Mouse (Mus musculus) pancreas, adult 10 weeks (tissue): ENCODE measurements around the gene Fbxw14. TPM values are rescaled to one million over a fixed set of nuclear protein-coding genes. Genes with fewer than 3 reads are reported as not detected.

Source experiments
- polyA plus RNA-seq: library from polyadenylated mRNA; stranded (reverse); fragments of 350-450 nt; fragmentation: Illumina TruSeq; extraction: RNeasy Lipid Tissue Mini Kit (QIAGEN cat#74804); gene quantifications from one replicate; pipeline ENCODE4 v1.2.3, GENCODE M21; 2015; ENCODE audit warnings: low read depth, low replicate concordance; ENCODE audit not compliant: insufficient read depth

Gene Fbxw14
- polyA plus RNA-seq, result not detected

GRCm38 (mm10) chr9:109287576-109287975, at the start of gene Fbxw14:
Fbxw14 (minus strand) TSS chr9:109287676.

GRCm38 (mm10) chr9:109234654-109235053, 52.8 kb downstream of the Fbxw14 start, which contains the start of gene Fbxw20:
Fbxw20 (minus strand) TSS chr9:109234754.

Other genes with a start within 250 kb of the Fbxw14 start
- 39.1 TPM for gene Shisa5, start 249.1 kb downstream of the Fbxw14 start, polyA plus RNA-seq
- 5.4 TPM for gene Trex1, start 227.9 kb downstream of the Fbxw14 start, polyA plus RNA-seq
- 3.1 TPM for gene Atrip, start 213.6 kb downstream of the Fbxw14 start, polyA plus RNA-seq
- gene Ccdc51, start 205.2 kb downstream of the Fbxw14 start, polyA plus RNA-seq, result 0.74 TPM
- gene Tma7, start 205.1 kb downstream of the Fbxw14 start, polyA plus RNA-seq, result 54.7 TPM
- 8.9 TPM for gene Plxnb1, start 192.3 kb downstream of the Fbxw14 start, polyA plus RNA-seq
- gene Fbxw21, start 125.6 kb downstream of the Fbxw14 start, polyA plus RNA-seq, result not detected
- not detected for gene Fbxw13, start 91.7 kb downstream of the Fbxw14 start, polyA plus RNA-seq
- not detected for gene Fbxw20, start 52.9 kb downstream of the Fbxw14 start, polyA plus RNA-seq
- gene Fbxw28, start 52.0 kb upstream of the Fbxw14 start, polyA plus RNA-seq, result not detected
- not detected for gene Fbxw22, start 116.6 kb upstream of the Fbxw14 start, polyA plus RNA-seq
- not detected for gene Fbxw16, start 161.5 kb upstream of the Fbxw14 start, polyA plus RNA-seq
- not detected for gene Fbxw19, start 208.2 kb upstream of the Fbxw14 start, polyA plus RNA-seq